Mouse (Mus musculus) liver, postnatal 0 days (tissue): Measurements from ENCODE around the gene Hhex. TPM values are rescaled to one million over a fixed set of nuclear protein-coding genes. Genes with fewer than 3 reads are reported as not detected.

Experiments
- ATAC-seq: fragments of 200-750 bp; cut with Nextera tagmentation; 2 replicates; pipeline ENCODE4 v1.8.0; 2017; ENCODE audit warnings: mild to moderate bottlenecking, moderate library complexity
- DNase-seq: peaks from one replicate; pipeline ENCODE4 v3.0.0-alpha.2; 2016
- H3K27ac ChIP-seq: fragments of 300-500 bp; sonication (generic); 2 replicates; pipeline ENCODE4 v1.5.1; 2014; ENCODE audit warnings: antibody characterized with exemption, moderate library complexity, mild to moderate bottlenecking, low read depth
- H3K27me3 ChIP-seq: fragments of 300-500 bp; sonication (generic); 2 replicates; pipeline ENCODE4 v1.6.1; 2014; ENCODE audit warnings: low read length, control low read depth, mixed read lengths; ENCODE audit not compliant: insufficient read depth
- H3K36me3 ChIP-seq: fragments of 300-500 bp; sonication (generic); replicated peaks from 2 replicates; pipeline ENCODE4 v1.6.1; 2014; ENCODE audit warnings: mild to moderate bottlenecking, control low read depth, low read length, moderate library complexity, mixed read lengths; ENCODE audit not compliant: insufficient read depth
- H3K4me1 ChIP-seq: fragments of 300-500 bp; sonication (generic); 2 replicates; pipeline ENCODE4 v1.6.1; 2014; ENCODE audit warnings: antibody characterized with exemption, mild to moderate bottlenecking, control low read depth; ENCODE audit not compliant: insufficient read depth
- H3K4me2 ChIP-seq: fragments of 300-500 bp; sonication (generic); 2 replicates; pipeline ENCODE4 v1.6.1; 2014; ENCODE audit warnings: low read depth, mild to moderate bottlenecking, low read length, moderate library complexity, mixed read lengths
- H3K4me3 ChIP-seq: fragments of 300-500 bp; sonication (generic); 2 replicates; pipeline ENCODE4 v1.5.1; 2014; ENCODE audit warnings: low read depth, low read length
- H3K9ac ChIP-seq: fragments of 300-500 bp; sonication (generic); replicated peaks from 2 replicates; pipeline ENCODE4 v1.6.1; 2014; ENCODE audit warnings: mild to moderate bottlenecking, moderate library complexity
- H3K9me3 ChIP-seq: fragments of 300-500 bp; sonication (generic); 2 replicates; pipeline ENCODE4 v1.6.1; 2016; ENCODE audit warnings: mild to moderate bottlenecking, control low read depth, low read length, mixed read lengths
- CTCF ChIP-seq: sonication (generic); IDR thresholded peaks from 2 replicates; pipeline ENCODE4 v1.5.1; 2016; ENCODE audit warnings: antibody characterized with exemption, low read depth
- EP300 ChIP-seq: IDR thresholded peaks from 2 replicates; pipeline ENCODE4 v1.6.1; 2016; ENCODE audit warnings: antibody characterized with exemption, low read depth, mild to moderate bottlenecking
- WGBS: fragments of 180-500 bp; shearing (Covaris S2); extraction: QIAGEN DNeasy Blood & Tissue Kit; methylation state at CpG from one replicate; pipeline ENCODE4 v1.1.7; 2014; ENCODE audit not compliant: insufficient replicate concordance; 5-methylcytosine and 5-hydroxymethylcytosine counted together
- polyA plus RNA-seq: library from polyadenylated mRNA; unstranded; fragments of >200 nt; fragmentation: Nextera tagmentation; extraction: Ambion mirVana; gene quantifications from 2 replicates; pipeline ENCODE4 v1.2.1, GENCODE M21; 2015

Hhex gene
- polyA plus RNA-seq, 1 experiment from 2014 or later, result 56.4 TPM

GRCm38 (mm10) chr19:37466403-37466802, 31.8 kb downstream of the Hhex start:
- no peak for DNase-seq
- ATAC-seq, result peak; percentile 43; the same call in 1 of the 2 replicates
- H3K4me1 ChIP-seq, result peaks cover 16% of the 10 kb centered on the region
- TF ChIP-seq CTCF (no peak), EP300 (no peak)
- H3K9me3 ChIP-seq, result no peaks in the 10 kb centered on the region
- no peak overlapping the region for H3K27ac ChIP-seq
- no peaks in the 10 kb centered on the region for H3K27me3 ChIP-seq
- no peaks in the 10 kb centered on the region for H3K36me3 ChIP-seq
- H3K9ac ChIP-seq, result no peak overlapping the region
- no peak overlapping the region for H3K4me3 ChIP-seq
- no peak overlapping the region for H3K4me2 ChIP-seq
- 39% methylated on average over 3 of the region's 3 CpGs for WGBS

GRCm38 (mm10) chr19:37466978-37467377, 32.4 kb downstream of the Hhex start:
- DNase-seq (no peak), ATAC-seq (no peak)
- H3K27me3 ChIP-seq, result no peaks in the 10 kb centered on the region
- no peaks in the 10 kb centered on the region for H3K36me3 ChIP-seq
- H3K27ac ChIP-seq, result no peak overlapping the region
- WGBS, result 57% methylated on average over 5 of the region's 5 CpGs
- H3K9me3 ChIP-seq, result no peaks in the 10 kb centered on the region
- peaks cover 16% of the 10 kb centered on the region for H3K4me1 ChIP-seq
- H3K4me2 ChIP-seq, result no peak overlapping the region
- no peak overlapping the region for H3K9ac ChIP-seq
- no peak for TF ChIP-seq EP300
- no peak for TF ChIP-seq CTCF
- H3K4me3 ChIP-seq, result no peak overlapping the region

GRCm38 (mm10) chr19:37468841-37469566, 34.4 kb downstream of the Hhex start:
- no peak for ATAC-seq
- no peaks in the 10 kb centered on the region for H3K9me3 ChIP-seq
- no peaks in the 10 kb centered on the region for H3K27me3 ChIP-seq
- TF ChIP-seq EP300 (no peak), CTCF (no peak)
- no peak for DNase-seq
- 71% methylated on average over 6 of the region's 6 CpGs for WGBS
- no peak overlapping the region for H3K4me2 ChIP-seq
- no peak overlapping the region for H3K9ac ChIP-seq
- H3K27ac ChIP-seq, result no peak overlapping the region
- no peaks in the 10 kb centered on the region for H3K36me3 ChIP-seq
- no peak overlapping the region for H3K4me3 ChIP-seq
- peaks cover 16% of the 10 kb centered on the region for H3K4me1 ChIP-seq

- no peak for TF ChIP-seq EP300
- no peak for TF ChIP-seq CTCF
- no peak overlapping the region for H3K4me2 ChIP-seq
- no peak overlapping the region for H3K9ac ChIP-seq
- no peak for DNase-seq
- peak overlapping the region; percentile 7; the same call in 1 of the 2 replicates for H3K27ac ChIP-seq
- peaks cover 10% of the 10 kb centered on the region for H3K4me1 ChIP-seq
- H3K36me3 ChIP-seq, result no peaks in the 10 kb centered on the region
- H3K27me3 ChIP-seq, result no peaks in the 10 kb centered on the region
- no peak overlapping the region for H3K4me3 ChIP-seq
- H3K9me3 ChIP-seq, result no peaks in the 10 kb centered on the region
- WGBS, result 72% methylated on average over 4 of the region's 4 CpGs
- ATAC-seq, result no peak
Observed at GRCm38 (mm10) chr19:37471680-37472079, 37.1 kb downstream of the Hhex start.

- DNase-seq, result no peak
Observed at GRCm38 (mm10) chr19:37472589-37472988, 38.0 kb downstream of the Hhex start.

GRCm38 (mm10) chr19:37481704-37482103, 47.1 kb downstream of the Hhex start:
- Histone ChIP-seq H3K27me3 (no peaks in the 10 kb centered on the region), H3K4me2 (no peak overlapping the region), H3K9me3 (no peaks in the 10 kb centered on the region), H3K4me1 (peaks cover 9% of the 10 kb centered on the region; the same call in 1 of the 2 replicates), H3K4me3 (no peak overlapping the region), H3K9ac (no peak overlapping the region), H3K27ac (no peak overlapping the region), H3K36me3 (no peaks in the 10 kb centered on the region)
- 61% methylated on average over 8 of the region's 8 CpGs for WGBS
- ATAC-seq, result peak; percentile 57
- TF ChIP-seq CTCF (no peak), EP300 (peak; percentile 45)
- DNase-seq, result no peak

More at GRCm38 (mm10) chr19:37472589-37472988, 38.0 kb downstream of the Hhex start:
- peaks cover 10% of the 10 kb centered on the region for H3K4me1 ChIP-seq
- no peak overlapping the region for H3K4me2 ChIP-seq
- 63% methylated on average over 3 of the region's 3 CpGs for WGBS
- no peak for TF ChIP-seq EP300
- TF ChIP-seq CTCF, result no peak
- H3K9me3 ChIP-seq, result no peaks in the 10 kb centered on the region
- H3K27me3 ChIP-seq, result no peaks in the 10 kb centered on the region
- no peak overlapping the region for H3K9ac ChIP-seq
- ATAC-seq, result no peak
- H3K36me3 ChIP-seq, result no peaks in the 10 kb centered on the region
- H3K27ac ChIP-seq, result peak overlapping the region; percentile 7; the same call in 1 of the 2 replicates
- no peak overlapping the region for H3K4me3 ChIP-seq
